Mouse (Mus musculus) cerebellum, adult 2 months (tissue): ENCODE measurements around the gene Npas3.

Experiments used
- CTCF ChIP-seq: fragments of 200-500 bp; IDR thresholded peaks from 2 replicates; pipeline ENCODE4 v1.5.1; 2011; ENCODE audit warnings: low read depth, mild to moderate bottlenecking, control low read depth, low read length, moderate library complexity, borderline replicate concordance; ENCODE audit not compliant: insufficient read depth
- POLR2A ChIP-seq: fragments of 200-500 bp; IDR thresholded peaks from 2 replicates; pipeline ENCODE4 v1.6.1; 2011; ENCODE audit warnings: low read length, control low read depth, borderline replicate concordance; ENCODE audit not compliant: insufficient read depth

DNA sequence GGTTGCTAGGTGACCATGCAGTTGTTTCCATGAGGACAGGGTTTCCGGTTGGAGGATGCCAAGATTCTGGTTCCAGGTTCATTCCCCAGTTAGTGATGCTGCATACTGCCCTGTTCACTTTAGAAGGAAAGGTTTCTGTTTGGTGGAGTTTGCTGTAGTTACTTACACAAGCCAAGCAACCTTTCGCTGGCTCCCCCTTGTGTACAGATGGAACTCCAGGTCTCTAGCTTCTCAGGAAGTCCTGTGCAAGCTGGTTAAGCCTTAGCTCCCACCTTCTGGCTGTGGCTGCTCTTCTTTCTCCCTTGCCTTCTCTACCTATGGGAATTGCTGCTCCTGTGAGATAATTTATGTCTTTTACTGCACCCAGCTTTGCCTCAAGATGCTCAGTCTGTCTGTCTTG is 52.5 kb downstream of the Npas3 start:
- no peak for TF ChIP-seq CTCF
- no peak for TF ChIP-seq POLR2A
